In the genomic region with DNA sequence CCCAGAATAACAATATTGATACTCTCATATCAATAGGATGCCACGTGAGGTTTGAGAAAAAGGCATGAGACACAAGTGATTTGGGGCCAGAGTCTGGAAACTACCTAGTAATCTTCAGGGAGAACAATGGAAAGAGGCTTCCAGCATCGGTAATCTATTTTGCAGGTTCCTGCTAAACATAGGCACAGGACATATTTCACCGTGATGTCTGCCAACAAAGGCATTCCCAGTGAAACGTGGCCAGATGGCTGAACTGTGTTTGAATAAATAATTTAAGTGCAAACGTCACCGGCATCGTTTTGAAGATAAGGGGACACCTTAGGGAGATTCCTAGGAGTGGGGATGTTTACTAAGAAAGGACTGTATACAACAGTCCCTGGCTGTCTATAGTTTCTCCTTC, we compare ENCODE assay signal across 11 mouse cellular contexts. TPM values are rescaled to one million over a fixed set of nuclear protein-coding genes. Genes with fewer than 3 reads are reported as not detected.
A peak's percentile ranks its signal among the peaks of the same experiment; 100 is the strongest.
DNase-seq lines count a peak whose midpoint lies in the region; ATAC-seq lines count a peak whose summit lies in the region.
"Had no signal": no experiment of that assay in that cellular context is flagged by ENCODE, and none has a peak within 500 bp of the region (broad histone marks: within the 10 kb centered on the region; RNA-seq: fewer than 3 reads in every experiment).

No protein-coding gene starts in this region.

- no peaks in the 10 kb centered on the region for H3K9me3 ChIP-seq in heart, embryonic 12.5 days (replicated peaks)
- no peaks in the 10 kb centered on the region for H3K9me3 ChIP-seq in midbrain, embryonic 13.5 days
- H3K9me3 ChIP-seq in midbrain, embryonic 10.5 days (replicated peaks): no peaks in the 10 kb centered on the region
- H3K9me3 ChIP-seq: limb, embryonic 13.5 days; megakaryocyte, embryonic 14.5 days had no signal

- intact Hi-C loops in heart, postnatal 10 days (cut with DNase I): no loop called here

- no peak overlapping the region for H3K27ac ChIP-seq in heart, embryonic 12.5 days (ENCODE audit: poor library complexity, severe bottlenecking)
- peak overlapping the region; percentile 14; the same call in 1 of the 2 replicates for H3K27ac ChIP-seq in midbrain, embryonic 13.5 days
- H3K27ac ChIP-seq in midbrain, embryonic 10.5 days (replicated peaks): no peak overlapping the region
- H3K27ac ChIP-seq: limb, embryonic 13.5 days had no signal

- no peak for ATAC-seq in heart, embryonic 12.5 days (ENCODE audit: insufficient number of reproducible peaks, low FRiP score)
- no peak for ATAC-seq in midbrain, embryonic 13.5 days
- ATAC-seq in inflammation-experienced regulatory T-cells, adult 6 months: no peak
- ATAC-seq: liver, postnatal 0 days had no signal

- no peak overlapping the region for H3K9ac ChIP-seq in heart, embryonic 12.5 days
- no peak overlapping the region for H3K9ac ChIP-seq in midbrain, embryonic 13.5 days (replicated peaks)
- H3K9ac ChIP-seq: limb, embryonic 13.5 days; liver, postnatal 0 days had no signal

- H3K27me3 ChIP-seq in heart, embryonic 12.5 days (replicated peaks): no peaks in the 10 kb centered on the region
- no peaks in the 10 kb centered on the region for H3K27me3 ChIP-seq in midbrain, embryonic 13.5 days
- no peaks in the 10 kb centered on the region for H3K27me3 ChIP-seq in midbrain, embryonic 10.5 days (ENCODE audit: low read depth, poor library complexity, severe bottlenecking)
- H3K27me3 ChIP-seq: limb, embryonic 13.5 days had no signal

- H3K4me2 ChIP-seq in heart, embryonic 12.5 days: no peak overlapping the region
- no peak overlapping the region for H3K4me2 ChIP-seq in midbrain, embryonic 13.5 days (replicated peaks)
- H3K4me2 ChIP-seq: limb, embryonic 13.5 days had no signal

- 38% methylated on average over 7 of the region's 7 CpGs for WGBS in heart, embryonic 12.5 days
- 64% methylated on average over 7 of the region's 7 CpGs for WGBS in midbrain, embryonic 13.5 days
- 81% methylated on average over 7 of the region's 7 CpGs for WGBS in midbrain, embryonic 10.5 days

- H3K36me3 ChIP-seq in heart, embryonic 12.5 days: no peaks in the 10 kb centered on the region
- 0 out of 2 replicates have a peak, but pooled peaks cover 4% of the 10 kb centered on the region for H3K36me3 ChIP-seq in midbrain, embryonic 13.5 days
- H3K36me3 ChIP-seq in midbrain, embryonic 10.5 days: no peaks in the 10 kb centered on the region
- H3K36me3 ChIP-seq: limb, embryonic 13.5 days had no signal

- DNase-seq in heart, adult 11 months: peak; percentile 97
- DNase-seq in midbrain, embryonic 10.5 days (ENCODE audit: low spot score): no peak
- DNase-seq in cerebellum, postnatal 25 days: peak; percentile 56 to 70
- DNase-seq in heart, postnatal 10 days: peak; percentile 59 to 64
- DNase-seq: gastrocnemius, postnatal 14 days; liver, postnatal 0 days had no signal

- peaks cover 21% of the 10 kb centered on the region for H3K4me1 ChIP-seq in heart, embryonic 12.5 days (replicated peaks)
- peaks cover 10% of the 10 kb centered on the region for H3K4me1 ChIP-seq in midbrain, embryonic 13.5 days (replicated peaks)
- peaks cover 4% of the 10 kb centered on the region; the same call in 1 of the 2 replicates for H3K4me1 ChIP-seq in midbrain, embryonic 10.5 days
- H3K4me1 ChIP-seq: megakaryocyte, embryonic 14.5 days had no signal

- H3K4me3 ChIP-seq in heart, embryonic 12.5 days: no peak overlapping the region
- H3K4me3 ChIP-seq in midbrain, embryonic 13.5 days (replicated peaks): no peak overlapping the region
- H3K4me3 ChIP-seq in midbrain, embryonic 10.5 days: no peak overlapping the region
- H3K4me3 ChIP-seq: limb, embryonic 13.5 days; megakaryocyte, embryonic 14.5 days had no signal

RNA-seq across cellular contexts. Expression of a gene that starts 22.4 kb away (rescaled TPM):
- 13.5 and 13.8 TPM in 2 replicates for polyA plus RNA-seq in heart, embryonic 12.5 days (2016; fragmentation: Nextera tagmentation; extraction: Ambion mirVana)
- polyA plus RNA-seq in midbrain, embryonic 13.5 days (2015; fragmentation: Nextera tagmentation; extraction: Ambion mirVana): 37.9 and 41.5 TPM in 2 replicates
- 8.4 and 13.4 TPM in 2 replicates for polyA plus RNA-seq in midbrain, embryonic 10.5 days (2016; fragmentation: Nextera tagmentation; extraction: Ambion mirVana)
- total RNA-seq in heart, postnatal 10 days (2021): 10 to 100 TPM in 1 of 2 experiments, 1 to 10 TPM in 1; 9.8 to 15.8 TPM
- polyA plus RNA-seq in inflammation-experienced regulatory T-cells, adult 6 months (2017; shearing (Covaris generic)): under 1 TPM in 2 of 3 experiments, not detected in 1; 0.29 to 0.43 TPM
